Mouse (Mus musculus) C2C12 (cell line): ENCODE data around the gene Vdr. TPM values are rescaled to one million over a fixed set of nuclear protein-coding genes. Genes with fewer than 3 reads are reported as not detected.

ENCODE experiments used
- H3K27me3 ChIP-seq: one replicate; pipeline ENCODE4 v1.6.1; 2011; ENCODE audit not compliant: control insufficient read depth, insufficient read depth, insufficient read length
- H3K36me3 ChIP-seq: one replicate; pipeline ENCODE4 v1.6.1; 2011; ENCODE audit not compliant: control insufficient read depth, insufficient read depth
- H3K4me3 ChIP-seq: one replicate; pipeline ENCODE4 v1.5.1; 2011; ENCODE audit warnings: mild to moderate bottlenecking, control low read depth; ENCODE audit not compliant: poor library complexity, insufficient read depth, severe bottlenecking
- H3K79me2 ChIP-seq: one replicate; pipeline ENCODE4 v1.6.1; 2011; ENCODE audit not compliant: control insufficient read depth, insufficient read depth
- H3K79me3 ChIP-seq: one replicate; pipeline ENCODE4 v1.6.1; 2011; ENCODE audit warnings: low read depth, control low read depth
- H3ac ChIP-seq: one replicate; pipeline ENCODE3; 2011; ENCODE audit warnings: low read depth; ENCODE audit not compliant: control insufficient read depth, insufficient read length
- CEBPB ChIP-seq: IDR thresholded peaks from one replicate; pipeline ENCODE4 v1.6.1; 2011; ENCODE audit warnings: low read depth, mild to moderate bottlenecking, control low read depth, moderate library complexity
- CTCF ChIP-seq: IDR thresholded peaks from one replicate; pipeline ENCODE4 v1.5.1; 2011; ENCODE audit not compliant: control insufficient read depth, insufficient read depth, insufficient read length
- FOSL1 ChIP-seq: IDR thresholded peaks from one replicate; pipeline ENCODE4 v1.8.0; 2011; ENCODE audit warnings: mild to moderate bottlenecking, low read length; ENCODE audit not compliant: poor library complexity, insufficient read depth, severe bottlenecking
- MAX ChIP-seq: IDR thresholded peaks from one replicate; pipeline ENCODE4 v1.6.1; 2011; ENCODE audit warnings: mild to moderate bottlenecking, control low read depth
- MYOD1 ChIP-seq: IDR thresholded peaks from one replicate; pipeline ENCODE4 v1.6.1; 2011; ENCODE audit warnings: low read depth; ENCODE audit not compliant: control insufficient read depth, insufficient read length
- MYOG ChIP-seq: IDR thresholded peaks from one replicate; pipeline ENCODE4 v1.6.1; 2011; ENCODE audit not compliant: control insufficient read depth, insufficient read length; ENCODE audit errors: extremely low read depth
- USF1 ChIP-seq: IDR thresholded peaks from one replicate; pipeline ENCODE4 v1.6.1; 2011; ENCODE audit warnings: low read depth, mild to moderate bottlenecking, control low read depth, moderate library complexity
- polyA plus RNA-seq: library from polyadenylated mRNA; unstranded; fragments of >200 nt; fragmentation: generic; extraction: Trizol; gene quantifications from one replicate; pipeline ENCODE4 v1.2.1, GENCODE M21; 2012; ENCODE audit warnings: missing spikeins

Gene Vdr
- polyA plus RNA-seq, 1 experiment: 3.0 TPM

DNA sequence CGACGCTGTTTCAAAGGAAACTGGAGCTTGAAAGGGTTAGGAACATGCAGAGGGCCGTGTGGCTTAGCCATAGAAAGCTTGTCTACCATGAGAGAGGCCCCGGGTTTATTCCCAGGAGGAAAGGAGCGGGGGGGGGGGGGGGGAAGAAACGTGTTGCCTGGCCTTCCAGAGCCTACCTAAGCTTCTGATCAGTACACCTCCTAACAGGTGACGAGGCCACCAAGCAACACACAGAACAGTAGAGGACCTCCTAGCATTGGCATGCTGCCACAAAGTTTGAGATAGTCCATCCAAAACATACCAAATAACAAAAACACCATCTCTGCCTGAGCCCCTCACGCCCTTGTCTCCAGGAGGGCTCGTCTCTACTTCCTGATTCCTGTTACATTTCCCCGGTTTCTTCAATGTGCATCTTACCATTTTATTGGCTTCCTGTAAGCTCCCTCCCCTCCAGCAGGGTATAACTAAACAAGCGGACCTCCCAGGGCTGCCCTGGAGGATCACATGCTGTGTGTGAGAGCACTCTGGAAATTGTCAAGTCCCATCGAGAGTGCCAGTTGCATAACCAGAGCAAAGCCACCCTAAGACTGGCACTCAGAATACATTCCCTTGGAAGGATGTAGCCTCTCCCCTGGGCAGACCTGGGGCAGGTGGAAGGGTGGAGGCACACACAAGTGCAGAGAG, 87.7 kb downstream of the Vdr start:
- Histone ChIP-seq H3K4me3 (no peak overlapping the region), H3K79me2 (peaks cover 100% of the 10 kb centered on the region), H3K79me3 (peaks cover 92% of the 10 kb centered on the region), H3K36me3 (peaks cover 69% of the 10 kb centered on the region), H3K27me3 (no peaks in the 10 kb centered on the region), H3ac (no peak overlapping the region)
- TF ChIP-seq FOSL1: no peak
- no peak for TF ChIP-seq USF1
- TF ChIP-seq CEBPB: no peak
- TF ChIP-seq MAX: no peak
- no peak for TF ChIP-seq CTCF
- TF ChIP-seq MYOG: no peak
- TF ChIP-seq MYOD1: no peak

DNA sequence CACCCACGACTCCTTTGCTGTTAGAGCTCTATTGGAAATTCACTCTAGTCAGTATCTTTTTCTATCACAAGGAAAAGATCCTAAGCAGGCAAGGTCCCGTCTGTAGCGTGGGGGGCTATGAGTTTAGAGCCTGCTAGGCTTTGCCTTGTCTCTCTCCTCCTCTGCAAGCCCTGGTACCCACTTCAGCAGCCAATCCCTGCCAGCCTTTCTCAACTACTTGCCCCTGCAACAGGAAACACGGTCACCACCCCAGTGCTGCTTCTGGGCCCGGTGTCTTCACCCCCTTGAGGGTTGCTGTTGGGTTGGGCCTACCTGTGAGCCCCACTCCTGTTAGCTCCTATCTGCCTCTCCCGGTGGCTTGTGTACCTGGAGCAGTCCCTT, 88.5 kb downstream of the Vdr start:
- Histone ChIP-seq H3K4me3 (no peak overlapping the region), H3K27me3 (no peaks in the 10 kb centered on the region), H3ac (no peak overlapping the region), H3K79me3 (peaks cover 92% of the 10 kb centered on the region), H3K79me2 (peaks cover 100% of the 10 kb centered on the region), H3K36me3 (peaks cover 73% of the 10 kb centered on the region)
- TF ChIP-seq MYOG (no peak), MAX (no peak), USF1 (no peak), FOSL1 (no peak), CTCF (no peak), MYOD1 (no peak), CEBPB (no peak)

DNA sequence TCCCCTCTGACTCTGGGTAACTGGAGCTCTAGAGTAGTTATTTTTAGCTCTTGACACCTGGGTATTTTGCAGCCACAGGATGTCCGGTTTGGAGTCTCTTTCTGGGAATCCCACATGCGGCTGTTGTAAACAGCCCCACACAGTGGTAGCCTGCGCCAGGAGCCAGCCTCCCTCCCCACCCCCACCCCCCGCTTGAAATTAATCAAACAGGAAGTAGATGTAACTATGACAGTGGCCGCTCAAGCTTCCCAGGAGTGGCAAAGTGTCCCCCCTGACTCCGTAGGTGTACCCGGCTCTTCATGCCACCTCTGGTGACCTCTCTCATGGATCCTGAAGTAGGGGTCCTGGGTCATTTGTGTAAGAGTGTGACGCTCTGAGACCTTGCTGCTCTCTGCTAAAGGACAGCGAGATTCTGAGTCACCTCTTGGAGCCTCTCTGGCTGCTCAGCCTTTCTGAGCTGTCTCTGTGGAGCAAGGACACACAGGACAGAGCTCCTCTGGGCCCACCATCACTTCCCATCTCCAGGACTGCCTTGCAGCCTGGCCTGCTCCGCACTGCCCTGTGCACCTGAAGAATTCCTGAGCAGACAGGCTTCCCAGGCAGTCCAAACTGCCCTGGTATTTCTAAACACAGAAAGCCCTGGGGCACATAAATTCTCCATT, 89.0 kb downstream of the Vdr start:
- TF ChIP-seq CTCF: no peak
- TF ChIP-seq MAX: no peak
- TF ChIP-seq CEBPB: no peak
- TF ChIP-seq FOSL1: no peak
- TF ChIP-seq MYOG: no peak
- no peak for TF ChIP-seq MYOD1
- no peak for TF ChIP-seq USF1
- H3K79me3 ChIP-seq: peaks cover 91% of the 10 kb centered on the region
- H3K4me3 ChIP-seq: no peak overlapping the region
- H3K79me2 ChIP-seq: peaks cover 100% of the 10 kb centered on the region
- H3K27me3 ChIP-seq: no peaks in the 10 kb centered on the region
- peaks cover 68% of the 10 kb centered on the region for H3K36me3 ChIP-seq
- no peak overlapping the region for H3ac ChIP-seq

DNA sequence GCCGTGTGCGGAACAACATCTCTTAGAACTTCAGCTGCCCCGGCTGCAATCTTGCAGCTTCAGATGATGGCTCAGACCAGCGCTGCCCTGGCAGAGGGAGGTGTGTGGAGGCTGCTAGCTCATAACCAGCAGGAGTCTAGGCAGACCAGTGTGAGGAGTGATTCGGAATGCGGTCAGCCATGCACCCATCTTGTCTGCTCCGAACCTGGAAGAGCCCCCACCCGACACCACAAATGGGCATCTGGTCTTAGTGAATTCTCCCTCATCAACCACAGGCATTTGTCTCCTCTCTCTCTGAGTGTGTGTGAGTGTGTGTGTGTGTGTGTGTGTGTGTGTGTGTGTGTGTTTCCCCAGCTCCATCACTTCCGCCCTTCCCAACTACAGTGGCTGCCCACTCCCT, 90.5 kb downstream of the Vdr start:
- H3K36me3 ChIP-seq: peaks cover 69% of the 10 kb centered on the region
- H3K79me3 ChIP-seq: peaks cover 98% of the 10 kb centered on the region
- H3ac ChIP-seq: no peak overlapping the region
- TF ChIP-seq FOSL1 (no peak), CEBPB (no peak), MYOD1 (no peak), MAX (no peak), USF1 (no peak), MYOG (no peak), CTCF (no peak)
- peaks cover 100% of the 10 kb centered on the region for H3K79me2 ChIP-seq
- H3K4me3 ChIP-seq: no peak overlapping the region
- no peaks in the 10 kb centered on the region for H3K27me3 ChIP-seq

DNA sequence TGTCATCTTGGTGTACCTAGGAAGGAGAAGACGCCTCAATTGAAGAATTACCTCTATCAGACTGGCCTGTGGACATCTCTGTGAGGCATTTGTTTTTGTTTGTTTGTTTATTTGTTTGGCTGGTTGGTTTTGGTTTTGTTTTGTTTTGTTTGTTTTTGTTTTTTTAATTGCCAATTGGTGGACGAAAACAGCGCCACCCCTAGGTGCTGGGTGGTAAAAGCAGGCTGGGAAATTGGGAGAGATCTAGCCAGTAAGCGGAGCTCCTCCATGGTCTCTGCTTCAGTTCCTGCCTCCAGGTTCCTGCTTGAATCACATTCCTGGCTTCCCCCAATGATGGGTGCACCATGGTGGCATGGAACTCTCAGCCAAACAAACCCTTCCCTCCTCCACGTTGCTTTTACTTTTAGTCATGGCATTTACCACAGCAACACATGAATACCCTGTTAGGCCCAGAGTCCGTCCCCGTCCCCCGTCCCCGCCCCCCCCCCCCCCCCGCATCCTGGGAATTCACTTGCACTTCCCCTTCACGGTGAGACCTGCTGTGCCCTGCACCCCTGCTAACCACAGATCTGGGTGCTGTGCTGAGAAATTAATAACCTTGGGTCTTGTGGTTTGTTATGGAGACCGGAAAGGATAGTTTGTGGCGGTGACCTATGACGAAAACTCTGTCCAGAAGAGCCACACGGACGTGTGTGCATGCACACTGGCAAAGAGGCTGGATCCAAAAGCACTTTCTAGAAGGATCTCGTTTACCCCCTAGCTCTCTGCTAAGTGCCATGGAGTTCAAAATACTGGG, 94.0 kb downstream of the Vdr start:
- H3K27me3 ChIP-seq: no peaks in the 10 kb centered on the region

More for the DNA sequence above, 94.0 kb downstream of the Vdr start:
- Histone ChIP-seq H3K79me3 (peaks cover 85% of the 10 kb centered on the region), H3ac (no peak overlapping the region), H3K4me3 (no peak overlapping the region), H3K36me3 (peaks cover 49% of the 10 kb centered on the region), H3K79me2 (peaks cover 100% of the 10 kb centered on the region)
- peak; percentile 3 for TF ChIP-seq CEBPB
- no peak for TF ChIP-seq MYOG
